Mouse (Mus musculus): ENCODE measurements around the gene Usp39.

- TF ChIP-seq TCF12 (IDR thresholded peaks at IDR 0.05; ENCODE audit: insufficient read depth, poor library complexity, severe bottlenecking) (no peak), CEBPB (IDR thresholded peaks at IDR 0.05; ENCODE audit: insufficient read depth, poor library complexity, severe bottlenecking) (no peak), MYOG (IDR thresholded peaks at IDR 0.05; ENCODE audit: control insufficient read depth in 1 of 3, insufficient read depth in 1 of 3, insufficient read length in 2 of 3, low read depth in 2 of 3) (no peak), POLR2A (IDR thresholded peaks at IDR 0.05; ENCODE audit: insufficient read length, low read depth) (no peak), USF1 (IDR thresholded peaks at IDR 0.05; ENCODE audit: low read depth) (no peak)
Measured at GRCm38 (mm10) chr6:72273153-72273552, 71.8 kb downstream of the Usp39 start.
